8 mouse cellular contexts compared by ENCODE assay signal in genomic region chr10:62023821-62024551, GRCm38 (mm10). TPM values are rescaled to one million over a fixed set of nuclear protein-coding genes. Genes with fewer than 3 reads are reported as not detected.
A peak's percentile ranks its signal among the peaks of the same experiment; 100 is the strongest.
DNase-seq lines count a peak whose midpoint lies in the region; ATAC-seq lines count a peak whose summit lies in the region.

No protein-coding gene starts in this region.

- H3K9ac ChIP-seq in kidney, embryonic 14.5 days (ENCODE audit: low read depth, low read length) = no peak overlapping the region
- H3K9ac ChIP-seq in lung, embryonic 15.5 days = no peak overlapping the region

- H3K4me2 ChIP-seq in kidney, embryonic 14.5 days (replicated peaks; ENCODE audit: low read depth, low read length) = no peak overlapping the region
- peak overlapping the region; percentile 40 for H3K4me2 ChIP-seq in lung, embryonic 15.5 days

- H3K9me3 ChIP-seq in kidney, embryonic 14.5 days (ENCODE audit: control insufficient read depth, low read length) = no peaks in the 10 kb centered on the region
- H3K9me3 ChIP-seq in lung, embryonic 15.5 days = no peaks in the 10 kb centered on the region

- peak; percentile 31 for DNase-seq in kidney, adult 11 months
- DNase-seq in embryo, embryonic 11 days = peak; percentile 28
- peak; percentile 66 to 71 for DNase-seq in heart, postnatal 10 days
- no peak for DNase-seq in thymus, postnatal 14 days
- DNase-seq in urinary bladder, postnatal 36 days (ENCODE audit: low spot score in 2 of 2) = no peak

- 46% methylated on average over 19 of the region's 19 CpGs for WGBS in kidney, embryonic 14.5 days
- 20% methylated on average over 19 of the region's 19 CpGs for WGBS in lung, embryonic 15.5 days

- no peak for ATAC-seq in kidney, embryonic 14.5 days (ENCODE audit: low FRiP score, low TSS enrichment)
- ATAC-seq in lung, embryonic 15.5 days (ENCODE audit: borderline replicate concordance, extremely low read depth, low FRiP score, low TSS enrichment) = peak; percentile 79
- no peak for ATAC-seq in erythroid progenitor cell, adult 5-6 weeks (replicated peaks; ENCODE audit: low FRiP score, poor library complexity, severe bottlenecking)

- no peak overlapping the region for H3K4me3 ChIP-seq in kidney, embryonic 14.5 days (ENCODE audit: low read length)
- no peak overlapping the region for H3K4me3 ChIP-seq in lung, embryonic 15.5 days

- H3K4me1 ChIP-seq in kidney, embryonic 14.5 days (ENCODE audit: control insufficient read depth, insufficient read depth, low read length) = peaks cover 16% of the 10 kb centered on the region; the same call in 1 of the 2 replicates
- peaks cover 35% of the 10 kb centered on the region for H3K4me1 ChIP-seq in lung, embryonic 15.5 days

- no peaks in the 10 kb centered on the region for H3K36me3 ChIP-seq in kidney, embryonic 14.5 days (ENCODE audit: control insufficient read depth, insufficient read depth, low read length)
- H3K36me3 ChIP-seq in lung, embryonic 15.5 days = no peaks in the 10 kb centered on the region

- H3K27ac ChIP-seq in kidney, embryonic 14.5 days (ENCODE audit: low read depth, low read length) = no peak overlapping the region
- H3K27ac ChIP-seq in lung, embryonic 15.5 days = peak overlapping the region; percentile 68

- no peaks in the 10 kb centered on the region for H3K27me3 ChIP-seq in kidney, embryonic 14.5 days (ENCODE audit: control insufficient read depth, insufficient read depth, low read length)
- no peaks in the 10 kb centered on the region for H3K27me3 ChIP-seq in lung, embryonic 15.5 days

- intact Hi-C loops in heart, postnatal 10 days (cut with DNase I) = no loop called here

RNA-seq across cellular contexts. Expression of gene Col13a1, which starts 45.1 kb away (rescaled TPM):
- 4.7 and 6.1 TPM in 2 replicates for polyA plus RNA-seq in kidney, embryonic 14.5 days (2014; fragmentation: Nextera tagmentation; extraction: Ambion mirVana)
- 1 to 10 TPM; 1.8 to 1.9 TPM for total RNA-seq in heart, postnatal 10 days (2021)
- 32.3 and 32.6 TPM in 2 replicates for polyA plus RNA-seq in lung, embryonic 15.5 days (2015; fragmentation: Nextera tagmentation; extraction: Ambion mirVana)
- total RNA-seq in erythroid progenitor cell, adult 5-6 weeks (2015; ENCODE audit: low replicate concordance) = not detected in 2 replicates
- not detected in 2 replicates for total RNA-seq in erythroid progenitor cell, adult 5-6 weeks (2017; ENCODE audit: low replicate concordance)

Comparison
In these comparisons a context has a peak if more than half of its experiments do, and no peak if none do; other contexts are left out.
1. DNase-seq: peak in kidney, adult 11 months (single experiment), embryo, embryonic 11 days (single experiment) and heart, postnatal 10 days (2 of 2); none in thymus, postnatal 14 days (single experiment) and urinary bladder, postnatal 36 days (0 of 2).